Mouse (Mus musculus) lung, adult 2 months (tissue): Measurements from ENCODE around the gene Ces2c.
"Not testable (repeated sequence)": the region's sequence is repeated elsewhere in the genome, so short reads cannot be mapped to it uniquely, and the experiment has no call there.

ENCODE experiments used
- CTCF ChIP-seq: fragments of 200-500 bp; IDR thresholded peaks from 2 replicates; pipeline ENCODE4 v1.5.1; 2011; ENCODE audit warnings: mild to moderate bottlenecking, low read length, control low read depth; ENCODE audit not compliant: insufficient read depth
- POLR2A ChIP-seq: fragments of 200-500 bp; IDR thresholded peaks from 2 replicates; pipeline ENCODE4 v1.6.1; 2011; ENCODE audit warnings: low read depth, mild to moderate bottlenecking, control low read depth, low read length, borderline replicate concordance; ENCODE audit errors: extremely low read depth

- not testable (repeated sequence) for TF ChIP-seq CTCF, POLR2A
These were observed 39.5 kb downstream of the Ces2c start for GRCm38 (mm10) chr8:104886223-104886926.
